Mouse (Mus musculus): Measurements from ENCODE around the gene Inpp5e. TPM values are rescaled to one million over a fixed set of nuclear protein-coding genes. Genes with fewer than 3 reads are reported as not detected.

Gene Inpp5e
- total RNA-seq (2021) = 10 to 100 TPM; 13.2 to 19.8 TPM
- long read RNA-seq, experiment 1, full-length matches to known transcripts = 2 of 5 reads
- long read RNA-seq, experiment 1, partial matches to known transcripts = 0 of 5 reads
- long read RNA-seq, experiment 1, other reads (novel, unspliced or antisense) = 3 of 5 reads
- long read RNA-seq, experiment 2, full-length matches to known transcripts = 3 of 5 reads
- long read RNA-seq, experiment 2, partial matches to known transcripts = 1 of 5 reads
- long read RNA-seq, experiment 2, other reads (novel, unspliced or antisense) = 1 of 5 reads

- DNase-seq = peak; percentile 99
These were observed at the start of gene Inpp5e for GRCm38 (mm10) chr2:26408515-26409356. TSS of gene Inpp5e (minus strand) at chr2:26409203.

- DNase-seq = peak; percentile 22 to 39
These were observed 49.6 kb upstream of the Inpp5e start for GRCm38 (mm10) chr2:26458402-26459124.

- peak; percentile 82 to 88 for DNase-seq
These were observed 40.4 kb upstream of the Inpp5e start for GRCm38 (mm10) chr2:26449121-26450060.

GRCm38 (mm10) chr2:26447451-26447850 is 38.4 kb upstream of the Inpp5e start:
- no peak for DNase-seq

- DNase-seq = no peak
These were observed 37.7 kb upstream of the Inpp5e start for GRCm38 (mm10) chr2:26446671-26447070.

- DNase-seq = peak; percentile 94 to 95
These were observed 36.9 kb upstream of the Inpp5e start for GRCm38 (mm10) chr2:26445666-26446445.

GRCm38 (mm10) chr2:26444946-26445665 is 36.1 kb upstream of the Inpp5e start, which contains the start of gene Sec16a:
TSS of gene Sec16a (minus strand) at chr2:26445216.
- DNase-seq = peak; percentile 100

GRCm38 (mm10) chr2:26444368-26444767 is 35.4 kb upstream of the Inpp5e start:
- DNase-seq = peak in 1 of 2 experiments; percentile 39

GRCm38 (mm10) chr2:26443876-26444275 is 34.9 kb upstream of the Inpp5e start:
- DNase-seq = no peak

GRCm38 (mm10) chr2:26442843-26443242 is 33.8 kb upstream of the Inpp5e start:
- no peak for DNase-seq

GRCm38 (mm10) chr2:26441688-26442087 is 32.7 kb upstream of the Inpp5e start:
- DNase-seq = no peak

- no peak for DNase-seq
These were observed 32.3 kb upstream of the Inpp5e start for GRCm38 (mm10) chr2:26441261-26441660.

- no peak for DNase-seq
These were observed 30.7 kb upstream of the Inpp5e start for GRCm38 (mm10) chr2:26439671-26440070.

GRCm38 (mm10) chr2:26438373-26438772 is 29.4 kb upstream of the Inpp5e start:
- no peak for DNase-seq

- no peak for DNase-seq
These were observed 28.2 kb upstream of the Inpp5e start for GRCm38 (mm10) chr2:26437221-26437620.

- no peak for DNase-seq
These were observed 26.0 kb upstream of the Inpp5e start for GRCm38 (mm10) chr2:26434791-26435572.

- no peak for DNase-seq
These were observed 20.8 kb upstream of the Inpp5e start for GRCm38 (mm10) chr2:26429851-26430250.

- no peak for DNase-seq
These were observed 15.5 kb upstream of the Inpp5e start for GRCm38 (mm10) chr2:26424541-26424940.

- DNase-seq = no peak
These were observed 14.1 kb upstream of the Inpp5e start for GRCm38 (mm10) chr2:26423086-26423485.

Data from adrenal gland, postnatal 36 days (tissue).